Mouse (Mus musculus) right cerebral cortex, postnatal 14 days (tissue): ENCODE results near the gene Fut7.

Experiments used
- DNase-seq: peaks from one replicate; pipeline ENCODE4 v3.0.0; 2022

Gene Fut7

DNA sequence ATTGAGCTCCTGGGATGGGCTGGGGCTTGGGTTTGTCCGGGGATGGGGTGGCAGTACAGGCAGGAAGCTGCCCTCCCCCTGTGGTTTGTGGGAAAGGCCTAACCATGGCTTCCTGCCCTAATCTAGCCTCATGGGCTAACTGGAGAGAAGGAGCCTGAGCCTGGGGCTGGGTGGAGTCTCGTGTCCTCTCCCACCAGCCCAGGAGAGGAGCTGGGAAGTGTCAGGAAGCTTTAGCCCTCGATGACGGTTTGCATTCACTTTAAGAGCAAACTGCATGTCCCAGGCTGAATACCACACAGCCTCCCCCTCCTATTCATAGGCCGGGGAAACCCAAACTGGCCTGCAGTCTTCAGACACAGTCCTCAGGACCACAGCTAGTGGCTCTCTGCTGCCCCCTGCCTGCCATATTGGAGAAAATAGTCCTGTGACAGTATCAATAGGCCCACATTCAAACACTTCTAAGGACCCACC is 3.7 kb downstream of the Fut7 start:
- peak; percentile 79 for DNase-seq

DNA sequence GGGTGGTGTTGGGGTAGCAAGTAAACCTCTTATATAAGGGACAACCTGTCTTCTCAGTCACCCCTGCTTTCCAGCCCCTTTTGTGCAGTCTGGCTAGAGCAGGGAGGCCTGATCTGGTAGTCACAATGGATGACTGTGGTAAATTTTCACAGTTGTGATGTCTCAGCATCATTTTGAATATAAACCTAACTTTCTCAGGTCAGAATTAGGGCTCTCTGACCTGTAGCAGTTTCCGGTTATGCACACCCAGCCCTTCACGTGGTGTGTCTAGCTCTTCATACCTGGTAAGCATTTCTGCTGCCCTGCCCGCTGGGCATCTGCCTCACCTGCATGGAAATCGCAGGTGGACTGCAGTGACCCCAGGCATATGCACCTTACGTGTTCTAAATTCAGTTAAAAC is 4.2 kb downstream of the Fut7 start:
- no peak for DNase-seq

DNA sequence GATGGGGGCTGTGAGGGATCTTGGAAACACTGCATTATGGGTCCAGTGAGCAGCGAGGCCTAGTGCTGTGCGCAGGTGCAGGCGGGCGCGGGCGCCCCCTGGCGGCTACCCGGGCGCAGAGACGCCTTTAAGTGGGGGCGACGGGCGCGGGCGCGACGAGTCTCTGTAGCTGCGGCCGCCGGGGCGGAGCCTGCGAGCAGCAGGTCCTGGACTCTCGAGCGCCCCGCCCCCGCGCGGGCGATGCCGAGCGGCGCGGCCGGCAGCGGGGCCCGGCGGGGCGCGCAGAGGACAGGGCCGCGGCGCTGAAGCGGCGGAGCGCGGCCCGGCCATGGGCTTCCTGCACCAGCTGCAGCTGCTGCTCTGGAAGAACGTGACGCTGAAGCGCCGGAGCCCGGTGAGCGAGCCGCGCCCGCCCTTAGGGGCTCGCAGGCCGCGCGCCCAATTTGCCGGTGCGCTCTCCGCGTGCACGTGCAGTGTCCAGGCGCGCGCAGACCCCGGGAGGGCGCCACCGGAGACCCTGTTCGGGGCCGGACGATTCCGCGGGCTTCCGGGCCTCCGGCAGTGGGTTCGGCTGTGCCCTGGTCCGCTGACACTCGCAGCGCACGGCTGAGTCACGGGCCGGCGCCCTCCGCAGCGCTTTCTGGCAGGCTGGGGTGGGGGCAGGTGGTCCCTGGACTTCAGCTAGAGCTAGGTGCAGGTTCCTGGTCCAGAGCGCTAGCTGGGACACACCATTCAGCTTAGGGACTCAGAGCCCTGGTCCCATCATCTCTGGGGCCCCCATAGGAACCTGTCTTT is 5.6 kb downstream of the Fut7 start, which contains the start of gene Abca2:
Abca2 (plus strand) TSS at position 262 of the 795 bp plus-strand sequence.
- peak; percentile 96 for DNase-seq

DNA sequence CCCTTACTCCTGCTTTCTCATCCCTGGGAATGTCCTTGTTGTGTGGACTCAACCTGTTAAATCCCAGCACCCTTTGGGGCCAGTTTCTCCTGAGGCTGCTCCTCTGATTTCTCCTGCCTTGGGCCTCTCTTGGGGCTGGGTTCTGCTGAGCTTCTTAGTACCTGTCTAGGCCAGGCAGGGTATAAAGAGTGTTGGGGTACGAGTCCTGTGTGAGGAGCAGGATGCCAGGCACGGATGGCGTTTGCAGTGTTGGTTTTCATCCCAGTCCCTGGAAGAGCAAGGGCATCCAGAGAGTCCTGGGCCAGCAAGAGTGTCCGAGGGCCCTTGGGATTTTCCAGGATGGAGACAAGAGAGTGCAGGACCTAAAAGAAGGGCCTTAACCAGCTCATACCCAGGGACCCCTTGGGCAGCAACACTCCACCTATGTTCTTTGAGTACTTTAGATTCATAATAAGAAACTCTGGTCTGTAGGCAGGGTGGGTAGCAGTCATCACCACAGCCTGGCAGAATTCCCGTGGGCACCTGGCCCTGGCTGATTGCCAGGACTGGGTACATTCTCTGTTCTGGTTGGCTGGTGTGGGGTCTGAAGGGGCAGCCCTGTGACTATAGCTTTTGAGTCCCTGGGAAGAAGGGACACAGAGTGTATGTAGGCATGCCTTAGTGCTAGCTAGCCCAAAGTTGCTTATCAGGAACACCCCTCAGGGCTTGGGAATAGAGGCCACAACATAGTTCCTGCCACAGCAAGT is 6.5 kb downstream of the Fut7 start:
- DNase-seq, result no peak

- DNase-seq, result no peak
These were observed 7.5 kb downstream of the Fut7 start for GRCm38 (mm10) chr2:25430395-25431233.

- DNase-seq, result no peak
These were observed 8.3 kb downstream of the Fut7 start for GRCm38 (mm10) chr2:25431308-25431855.

- DNase-seq, result no peak
These were observed 9.4 kb downstream of the Fut7 start for GRCm38 (mm10) chr2:25432326-25433098.

DNA sequence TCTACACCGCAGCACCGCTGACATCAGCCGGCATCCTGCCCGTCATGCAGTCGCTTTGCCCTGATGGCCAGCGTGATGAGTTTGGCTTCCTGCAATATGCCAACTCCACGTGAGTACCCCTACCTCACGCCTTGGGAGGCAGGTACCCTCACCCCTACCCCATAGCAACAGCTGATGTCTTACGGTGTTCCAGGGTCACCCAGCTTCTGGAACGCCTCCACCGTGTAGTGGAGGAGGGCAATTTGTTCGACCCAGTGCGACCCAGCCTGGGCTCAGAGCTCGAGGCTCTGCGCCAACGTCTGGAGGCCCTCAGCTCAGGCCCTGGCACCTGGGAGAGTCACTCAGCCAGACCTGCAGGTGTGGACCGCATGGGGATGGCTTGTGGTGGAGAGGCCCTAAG is 10.0 kb downstream of the Fut7 start:
- no peak for DNase-seq

- no peak for DNase-seq
These were observed 11.2 kb downstream of the Fut7 start for GRCm38 (mm10) chr2:25434292-25434691.

DNA sequence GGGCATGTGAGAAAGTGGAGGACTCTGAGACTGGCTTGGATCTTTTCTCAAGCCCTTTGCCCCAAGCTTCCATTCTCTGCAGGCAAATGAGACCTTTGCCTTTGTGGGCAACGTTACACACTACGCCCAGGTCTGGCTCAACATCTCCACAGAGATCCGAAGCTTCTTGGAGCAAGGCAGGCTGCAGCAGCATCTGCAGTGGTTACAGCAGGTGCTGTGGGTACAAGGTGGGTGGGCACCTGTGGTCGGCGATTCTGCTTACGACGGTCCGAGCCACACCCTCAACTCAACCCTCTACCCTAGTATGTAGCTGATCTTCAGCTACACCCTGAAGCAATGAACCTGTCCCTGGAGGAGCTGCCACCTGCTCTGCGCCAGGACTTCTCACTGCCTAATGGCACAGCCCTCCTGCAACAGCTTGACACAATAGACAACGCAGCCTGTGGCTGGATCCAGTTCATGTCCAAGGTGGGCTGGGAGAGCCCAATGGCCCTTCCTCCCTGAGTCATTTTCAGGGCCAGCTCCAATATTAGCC is 13.3 kb downstream of the Fut7 start:
- DNase-seq, result no peak

DNA sequence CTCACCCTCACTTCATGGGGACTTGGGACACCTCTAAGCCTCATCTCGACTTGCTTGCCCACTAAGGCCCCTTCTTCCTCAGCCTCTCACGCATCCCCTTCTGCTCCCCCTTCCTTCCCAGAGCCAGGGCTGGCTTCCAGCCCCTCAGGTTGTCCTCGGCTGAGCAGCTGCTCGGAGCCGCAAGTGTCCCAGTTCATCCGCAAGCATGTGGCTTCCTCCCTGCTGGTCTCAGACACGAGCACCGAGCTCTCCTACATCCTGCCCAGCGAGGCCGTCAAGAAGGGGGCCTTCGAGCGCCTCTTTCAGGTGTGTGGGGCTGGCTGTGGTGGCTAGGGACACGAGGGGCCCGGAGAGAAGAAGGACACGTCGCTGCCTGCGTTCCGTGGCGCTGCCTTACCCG is 18.0 kb downstream of the Fut7 start:
- DNase-seq, result no peak

GRCm38 (mm10) chr2:25442682-25443081 is 19.6 kb downstream of the Fut7 start:
- DNase-seq, result no peak

DNA sequence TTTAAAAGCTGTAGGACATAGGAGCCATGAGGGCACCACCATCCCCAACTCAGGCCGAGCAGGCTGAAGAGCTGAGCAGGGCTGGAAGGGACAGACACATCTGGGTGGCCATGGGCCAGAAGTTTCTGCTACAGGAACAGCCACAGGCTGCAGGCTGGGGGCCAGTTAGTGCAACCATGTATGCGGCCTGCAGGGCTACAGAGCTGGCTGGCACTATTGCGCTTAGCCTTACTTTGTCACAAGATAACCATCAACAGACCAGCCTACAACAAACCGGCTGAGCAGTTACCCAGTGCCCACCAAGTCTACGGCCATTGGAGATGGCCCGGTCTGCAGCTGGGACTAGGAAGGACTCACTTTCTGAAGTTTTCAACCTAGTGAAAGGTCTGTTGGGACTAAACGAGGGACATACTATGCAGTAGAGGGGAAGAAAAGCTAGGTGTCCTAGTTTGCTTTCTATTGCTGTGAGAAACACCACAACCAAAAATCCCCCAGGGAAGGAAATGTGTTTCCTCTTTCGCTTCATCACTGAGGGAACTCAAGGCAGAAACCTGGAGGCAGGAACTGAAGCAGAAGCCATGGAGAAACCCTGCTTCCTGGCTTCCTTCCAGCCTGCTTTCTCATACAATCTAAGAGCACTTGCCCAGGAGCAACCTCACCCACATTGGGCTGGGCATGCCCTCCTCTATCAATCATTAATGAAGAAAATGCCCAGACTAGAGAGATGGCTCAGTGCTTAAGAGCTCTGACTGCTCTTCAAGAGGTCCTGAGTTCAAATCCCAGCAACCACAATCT is 28.0 kb downstream of the Fut7 start:
- no peak for DNase-seq

- no peak for DNase-seq
These were observed 29.9 kb downstream of the Fut7 start for GRCm38 (mm10) chr2:25452951-25453350.

GRCm38 (mm10) chr2:25456205-25456953 is 33.3 kb downstream of the Fut7 start, which contains the start of gene Clic3:
TSS of gene Clic3 (plus strand) at chr2:25456838.
- no peak for DNase-seq

GRCm38 (mm10) chr2:25457022-25457896 is 34.2 kb downstream of the Fut7 start:
- DNase-seq, result no peak

GRCm38 (mm10) chr2:25458911-25459310 is 35.8 kb downstream of the Fut7 start:
- DNase-seq, result no peak

DNA sequence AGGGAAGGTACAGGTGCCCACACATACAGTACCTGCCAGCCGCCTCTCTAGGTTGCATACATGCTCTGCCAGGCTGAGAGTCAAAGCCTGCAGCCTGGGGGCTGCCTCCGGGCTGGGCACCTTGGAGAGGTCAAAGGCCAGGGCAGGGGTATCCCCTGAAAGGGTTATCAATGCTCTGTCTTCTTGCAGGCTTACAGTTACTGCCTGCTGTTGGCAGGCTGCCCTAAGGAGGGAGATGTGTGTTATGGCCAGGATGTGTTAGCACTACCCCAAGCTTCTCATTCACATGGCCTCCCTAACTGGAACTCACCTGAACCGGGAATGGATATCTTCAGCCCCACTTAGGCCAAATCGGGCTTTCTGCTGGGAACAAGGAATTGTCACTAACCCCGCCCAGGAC is 37.1 kb downstream of the Fut7 start:
- DNase-seq, result peak; percentile 47
